Mouse (Mus musculus) embryo, embryonic 11.5 days (tissue): ENCODE measurements around the gene C1ra.
"Not testable (repeated sequence)": the region's sequence is repeated elsewhere in the genome, so short reads cannot be mapped to it uniquely, and the experiment has no call there.

Experiments
- DNase-seq: peaks from one replicate; pipeline ENCODE4 v3.0.0-alpha.2; 2012; ENCODE audit warnings: low read depth, low spot score

The C1ra gene

GRCm38 (mm10) chr6:124544466-124544865 is 32.3 kb downstream of the C1ra start:
- DNase-seq: no peak

- no peak for DNase-seq
Observed at GRCm38 (mm10) chr6:124545425-124545824, 33.2 kb downstream of the C1ra start.

- not testable (repeated sequence) for DNase-seq
Observed at GRCm38 (mm10) chr6:124547979-124548378, 35.8 kb downstream of the C1ra start.

- DNase-seq: no peak
Observed at GRCm38 (mm10) chr6:124549023-124549550, 36.9 kb downstream of the C1ra start.

GRCm38 (mm10) chr6:124552766-124553165 is 40.6 kb downstream of the C1ra start:
- DNase-seq: no peak

GRCm38 (mm10) chr6:124555956-124556355 is 43.8 kb downstream of the C1ra start:
- not testable (repeated sequence) for DNase-seq

- DNase-seq: not testable (repeated sequence)
Observed at GRCm38 (mm10) chr6:124561156-124561555, 49.0 kb downstream of the C1ra start.

GRCm38 (mm10) chr6:124561611-124562010 is 49.4 kb downstream of the C1ra start:
- not testable (repeated sequence) for DNase-seq

GRCm38 (mm10) chr6:124570026-124570425 is 57.8 kb downstream of the C1ra start, which contains the start of gene C1rb:
Gene C1rb, plus strand, starts transcription at chr6:124570294.
- DNase-seq: peak; percentile 72
